Mouse (Mus musculus): Measurements from ENCODE around the gene Me1.

The Me1 gene

DNA sequence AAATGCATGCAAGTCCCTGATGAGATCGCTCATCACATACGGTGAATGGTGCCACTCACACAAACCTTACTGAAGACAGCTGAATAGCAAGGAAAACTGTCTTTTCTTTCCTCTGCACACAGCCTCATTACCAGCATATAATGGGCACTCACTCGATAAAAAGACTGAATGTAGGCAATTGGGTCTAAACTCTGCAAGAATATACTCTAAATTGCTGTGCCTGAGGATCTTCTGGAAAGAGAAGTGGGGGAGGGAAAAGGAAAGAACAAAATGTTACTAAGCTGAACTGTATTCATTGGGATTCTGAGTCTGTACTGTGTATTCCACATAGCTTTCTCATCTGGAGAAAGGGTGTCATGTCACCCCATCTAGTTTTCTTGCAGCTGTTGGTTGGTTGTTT lies 152.3 kb downstream of the Me1 start:
- DNase-seq (ENCODE audit: low spot score): no peak

DNA sequence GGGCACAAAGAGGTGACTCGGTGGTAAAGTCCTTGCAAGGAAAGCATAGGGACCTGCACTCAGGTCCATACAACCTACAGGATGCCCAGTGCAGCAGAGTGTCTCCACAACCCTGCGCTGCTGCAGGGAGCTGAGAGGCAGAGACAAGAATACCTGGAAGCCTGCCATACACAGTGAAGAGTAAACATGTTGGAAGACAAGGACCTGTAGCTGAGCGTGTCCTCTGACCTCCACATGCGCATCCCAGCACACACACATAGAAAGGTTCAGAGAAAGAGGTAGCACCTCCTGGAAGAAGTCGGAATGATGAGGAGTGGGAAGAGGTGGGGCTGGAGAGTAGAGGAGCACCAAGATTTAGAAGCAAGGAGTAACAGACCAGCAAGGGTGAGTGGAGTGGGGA lies 161.7 kb downstream of the Me1 start:
- no peak for DNase-seq (ENCODE audit: low spot score)

Measured in urinary bladder, postnatal 25 days (tissue).